Mouse (Mus musculus): ENCODE data around the gene Gramd1c. TPM values are rescaled to one million over a fixed set of nuclear protein-coding genes. Genes with fewer than 3 reads are reported as not detected.

Gramd1c gene
- polyA plus RNA-seq, 1 experiment from 2014 or later: 6.3 TPM

- no peak for ATAC-seq (replicated peaks; ENCODE audit: insufficient number of reproducible peaks, low FRiP score, low TSS enrichment)
- Histone ChIP-seq H3K27me3 (ENCODE audit: control insufficient read depth, insufficient read depth, low read length) (no peaks in the 10 kb centered on the region), H3K4me2 (no peak overlapping the region), H3K9ac (ENCODE audit: low read depth, low read length) (no peak overlapping the region), H3K4me1 (ENCODE audit: control insufficient read depth, insufficient read depth, low read length) (no peaks in the 10 kb centered on the region), H3K36me3 (ENCODE audit: control insufficient read depth, insufficient read depth, low read length) (no peaks in the 10 kb centered on the region), H3K27ac (ENCODE audit: low read depth, low read length) (no peak overlapping the region), H3K9me3 (replicated peaks; ENCODE audit: control insufficient read depth, low read length) (no peaks in the 10 kb centered on the region), H3K4me3 (ENCODE audit: low read depth, low read length) (no peak overlapping the region)
- WGBS (ENCODE audit: insufficient replicate concordance): 64% methylated on average over 3 of the region's 3 CpGs
These were observed 127.3 kb downstream of the Gramd1c start for GRCm38 (mm10) chr16:43935892-43936291.

GRCm38 (mm10) chr16:43935367-43935766, 127.8 kb downstream of the Gramd1c start:
- no peaks in the 10 kb centered on the region for H3K36me3 ChIP-seq (ENCODE audit: control insufficient read depth, insufficient read depth, low read length)
- ATAC-seq (replicated peaks; ENCODE audit: insufficient number of reproducible peaks, low FRiP score, low TSS enrichment): no peak
- no peak overlapping the region for H3K4me3 ChIP-seq (ENCODE audit: low read depth, low read length)
- 69% methylated on average over 3 of the region's 3 CpGs for WGBS (ENCODE audit: insufficient replicate concordance)
- H3K4me2 ChIP-seq: no peak overlapping the region
- H3K9me3 ChIP-seq (replicated peaks; ENCODE audit: control insufficient read depth, low read length): no peaks in the 10 kb centered on the region
- no peaks in the 10 kb centered on the region for H3K4me1 ChIP-seq (ENCODE audit: control insufficient read depth, insufficient read depth, low read length)
- no peak overlapping the region for H3K9ac ChIP-seq (ENCODE audit: low read depth, low read length)
- H3K27me3 ChIP-seq (ENCODE audit: control insufficient read depth, insufficient read depth, low read length): no peaks in the 10 kb centered on the region
- H3K27ac ChIP-seq (ENCODE audit: low read depth, low read length): no peak overlapping the region

- ATAC-seq (replicated peaks; ENCODE audit: insufficient number of reproducible peaks, low FRiP score, low TSS enrichment): no peak
- Histone ChIP-seq H3K27ac (ENCODE audit: low read depth, low read length) (no peak overlapping the region), H3K9ac (ENCODE audit: low read depth, low read length) (no peak overlapping the region), H3K4me3 (ENCODE audit: low read depth, low read length) (no peak overlapping the region), H3K27me3 (ENCODE audit: control insufficient read depth, insufficient read depth, low read length) (no peaks in the 10 kb centered on the region), H3K36me3 (ENCODE audit: control insufficient read depth, insufficient read depth, low read length) (no peaks in the 10 kb centered on the region), H3K9me3 (replicated peaks; ENCODE audit: control insufficient read depth, low read length) (no peaks in the 10 kb centered on the region), H3K4me2 (no peak overlapping the region), H3K4me1 (ENCODE audit: control insufficient read depth, insufficient read depth, low read length) (no peaks in the 10 kb centered on the region)
- WGBS (ENCODE audit: insufficient replicate concordance): 86% methylated on average over 8 of the region's 8 CpGs
These were observed 128.3 kb downstream of the Gramd1c start for GRCm38 (mm10) chr16:43934856-43935255.

- Histone ChIP-seq H3K4me3 (ENCODE audit: low read depth, low read length) (no peak overlapping the region), H3K27me3 (ENCODE audit: control insufficient read depth, insufficient read depth, low read length) (no peaks in the 10 kb centered on the region), H3K9me3 (replicated peaks; ENCODE audit: control insufficient read depth, low read length) (no peaks in the 10 kb centered on the region), H3K9ac (ENCODE audit: low read depth, low read length) (no peak overlapping the region), H3K27ac (ENCODE audit: low read depth, low read length) (no peak overlapping the region), H3K36me3 (ENCODE audit: control insufficient read depth, insufficient read depth, low read length) (no peaks in the 10 kb centered on the region), H3K4me2 (no peak overlapping the region), H3K4me1 (ENCODE audit: control insufficient read depth, insufficient read depth, low read length) (no peaks in the 10 kb centered on the region)
- ATAC-seq (replicated peaks; ENCODE audit: insufficient number of reproducible peaks, low FRiP score, low TSS enrichment): no peak
- WGBS (ENCODE audit: insufficient replicate concordance): 70% methylated on average over 6 of the region's 6 CpGs
These were observed 130.1 kb downstream of the Gramd1c start for GRCm38 (mm10) chr16:43933041-43933440.

GRCm38 (mm10) chr16:43932319-43932718, 130.8 kb downstream of the Gramd1c start:
- Histone ChIP-seq H3K27me3 (ENCODE audit: control insufficient read depth, insufficient read depth, low read length) (no peaks in the 10 kb centered on the region), H3K9me3 (replicated peaks; ENCODE audit: control insufficient read depth, low read length) (no peaks in the 10 kb centered on the region), H3K9ac (ENCODE audit: low read depth, low read length) (no peak overlapping the region), H3K36me3 (ENCODE audit: control insufficient read depth, insufficient read depth, low read length) (no peaks in the 10 kb centered on the region), H3K4me3 (ENCODE audit: low read depth, low read length) (no peak overlapping the region), H3K4me1 (ENCODE audit: control insufficient read depth, insufficient read depth, low read length) (no peaks in the 10 kb centered on the region), H3K4me2 (no peak overlapping the region), H3K27ac (ENCODE audit: low read depth, low read length) (no peak overlapping the region)
- no peak for ATAC-seq (replicated peaks; ENCODE audit: insufficient number of reproducible peaks, low FRiP score, low TSS enrichment)
- 89% methylated on average over 7 of the region's 7 CpGs for WGBS (ENCODE audit: insufficient replicate concordance)

- 74% methylated on average over 3 of the region's 3 CpGs for WGBS (ENCODE audit: insufficient replicate concordance)
These were observed 131.6 kb downstream of the Gramd1c start for GRCm38 (mm10) chr16:43931502-43931901.

GRCm38 (mm10) chr16:43930577-43930976, 132.6 kb downstream of the Gramd1c start:
- H3K27ac ChIP-seq (ENCODE audit: low read depth, low read length): no peak overlapping the region
- no peak for ATAC-seq (replicated peaks; ENCODE audit: insufficient number of reproducible peaks, low FRiP score, low TSS enrichment)
- H3K27me3 ChIP-seq (ENCODE audit: control insufficient read depth, insufficient read depth, low read length): no peaks in the 10 kb centered on the region
- no peaks in the 10 kb centered on the region for H3K4me1 ChIP-seq (ENCODE audit: control insufficient read depth, insufficient read depth, low read length)
- no peak overlapping the region for H3K9ac ChIP-seq (ENCODE audit: low read depth, low read length)
- no peak overlapping the region for H3K4me2 ChIP-seq
- H3K36me3 ChIP-seq (ENCODE audit: control insufficient read depth, insufficient read depth, low read length): no peaks in the 10 kb centered on the region
- no peaks in the 10 kb centered on the region for H3K9me3 ChIP-seq (replicated peaks; ENCODE audit: control insufficient read depth, low read length)
- H3K4me3 ChIP-seq (ENCODE audit: low read depth, low read length): no peak overlapping the region

More at GRCm38 (mm10) chr16:43931502-43931901, 131.6 kb downstream of the Gramd1c start:
- no peak for ATAC-seq (replicated peaks; ENCODE audit: insufficient number of reproducible peaks, low FRiP score, low TSS enrichment)
- Histone ChIP-seq H3K4me1 (ENCODE audit: control insufficient read depth, insufficient read depth, low read length) (no peaks in the 10 kb centered on the region), H3K27ac (ENCODE audit: low read depth, low read length) (no peak overlapping the region), H3K4me2 (no peak overlapping the region), H3K9ac (ENCODE audit: low read depth, low read length) (no peak overlapping the region), H3K27me3 (ENCODE audit: control insufficient read depth, insufficient read depth, low read length) (no peaks in the 10 kb centered on the region), H3K4me3 (ENCODE audit: low read depth, low read length) (no peak overlapping the region), H3K36me3 (ENCODE audit: control insufficient read depth, insufficient read depth, low read length) (no peaks in the 10 kb centered on the region), H3K9me3 (replicated peaks; ENCODE audit: control insufficient read depth, low read length) (no peaks in the 10 kb centered on the region)

Small RNA genes within 50 kb of the gene (microRNA-seq; reads per million reads assigned to microRNA genes)
- not detected for gene Mir3470b (ENCODE audit: borderline number of aligned reads)

Other genes starting within 250 kb of the Gramd1c start
- 9.2 and 10.2 TPM in 2 replicates for gene Ccdc191, start 173.5 kb downstream of the Gramd1c start, polyA plus RNA-seq (2014; fragmentation: Nextera tagmentation; extraction: Ambion mirVana)
- 19.1 and 24.7 TPM in 2 replicates for gene Qtrt2, start 136.5 kb downstream of the Gramd1c start, polyA plus RNA-seq (2014; fragmentation: Nextera tagmentation; extraction: Ambion mirVana)
- 1.0 and 1.3 TPM in 2 replicates for gene Zdhhc23, start 83.6 kb downstream of the Gramd1c start, polyA plus RNA-seq (2014; fragmentation: Nextera tagmentation; extraction: Ambion mirVana)
- gene Atp6v1a, start 76.4 kb upstream of the Gramd1c start, polyA plus RNA-seq (2014; fragmentation: Nextera tagmentation; extraction: Ambion mirVana): 47.0 and 53.6 TPM in 2 replicates
- gene Naa50, start 76.5 kb upstream of the Gramd1c start, polyA plus RNA-seq (2014; fragmentation: Nextera tagmentation; extraction: Ambion mirVana): 58.5 and 75.5 TPM in 2 replicates
- gene Usf3, start 109.9 kb upstream of the Gramd1c start, polyA plus RNA-seq (2014; fragmentation: Nextera tagmentation; extraction: Ambion mirVana): 4.2 TPM in 2 replicates

All from heart, embryonic 11.5 days (tissue).